Mouse (Mus musculus): Measurements from ENCODE around the gene Srsf12.

- no peak for TF ChIP-seq POLR2A (IDR thresholded peaks at IDR 0.05; ENCODE audit: borderline replicate concordance, low read depth, low read length)
- TF ChIP-seq CTCF (IDR thresholded peaks at IDR 0.05; ENCODE audit: low read depth, low read length) = no peak
These were observed 64.6 kb downstream of the Srsf12 start for GRCm38 (mm10) chr4:33273437-33273836.
